Mouse (Mus musculus) layer of hippocampus, adult 2 months (tissue): Measurements from ENCODE around the gene Cep170b. TPM values are rescaled to one million over a fixed set of nuclear protein-coding genes. Genes with fewer than 3 reads are reported as not detected.

Experiments
- DNase-seq, 2 experiments: peaks; one replicate each; pipeline ENCODE4 v3.0.0; 2022; ENCODE audit warnings: low spot score in 2 of 2
- H3K27ac ChIP-seq: fragments of 200-600 bp; 2 replicates; pipeline ENCODE4 v1.8.1; 2022
- H3K4me3 ChIP-seq: fragments of 200-600 bp; 2 replicates; pipeline ENCODE4 v1.8.1; 2022; ENCODE audit warnings: mild to moderate bottlenecking
- CTCF ChIP-seq: fragments of 200-600 bp; conservative IDR thresholded peaks from 2 replicates; pipeline ENCODE4 v1.8.1; 2022; ENCODE audit warnings: antibody characterized with exemption, mild to moderate bottlenecking, moderate library complexity
- total RNA-seq, 2 experiments: library from RNA; stranded (reverse); gene quantifications; 2 replicates each; pipeline ENCODE4 v1.2.3; 2021

Gene Cep170b
- total RNA-seq, 2 experiments from 2014 or later: 194 to 210 TPM

DNA sequence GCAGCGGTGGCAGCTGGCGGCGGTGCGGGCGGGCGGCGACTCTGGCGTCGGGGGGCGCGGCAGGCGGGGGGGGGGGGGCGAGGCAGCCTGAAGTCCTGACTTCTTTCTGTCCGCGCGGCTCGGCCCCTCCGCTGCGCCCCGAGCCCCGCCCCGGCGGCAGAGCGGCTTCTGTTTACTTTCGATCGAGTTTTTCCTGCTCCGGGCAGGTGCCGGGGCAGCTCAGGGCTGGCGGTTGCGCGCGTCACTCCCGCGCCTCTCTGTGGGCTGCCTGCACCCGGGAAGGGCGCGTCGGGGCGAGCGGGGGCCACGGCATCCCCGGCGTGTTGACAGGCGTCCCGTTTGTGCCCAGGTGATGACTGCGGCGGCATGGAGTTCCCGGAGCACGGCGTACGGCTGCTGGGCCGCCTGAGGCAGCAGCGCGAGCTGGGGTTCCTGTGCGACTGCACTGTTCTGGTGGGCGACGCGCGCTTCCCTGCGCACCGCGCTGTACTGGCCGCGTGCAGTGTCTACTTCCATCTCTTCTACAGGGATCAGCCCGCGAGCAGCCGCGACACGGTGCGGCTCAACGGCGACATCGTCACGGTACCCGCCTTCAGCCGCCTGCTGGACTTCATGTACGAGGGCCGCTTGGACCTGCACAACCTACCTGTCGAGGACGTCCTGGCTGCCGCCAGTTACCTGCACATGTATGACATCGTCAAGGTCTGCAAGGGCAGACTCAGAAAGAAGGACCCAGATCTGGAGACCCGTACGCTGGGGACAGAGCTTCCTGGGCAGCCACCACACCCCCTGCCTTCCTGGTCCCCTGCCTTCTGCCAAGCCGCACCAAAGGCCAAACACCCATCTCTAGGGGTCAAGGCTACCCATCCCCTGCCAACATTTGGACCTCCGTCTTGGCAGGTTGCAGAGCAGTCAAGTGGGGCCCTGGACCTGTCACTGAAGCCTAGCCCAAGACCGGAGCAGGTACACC lies 40.9 kb upstream of the Cep170b start:
- no peak overlapping the region for H3K27ac ChIP-seq
- peak overlapping the region; percentile 62 for H3K4me3 ChIP-seq
- TF ChIP-seq CTCF: no peak; the same call in 1 of the 2 replicates
- DNase-seq: no peak

DNA sequence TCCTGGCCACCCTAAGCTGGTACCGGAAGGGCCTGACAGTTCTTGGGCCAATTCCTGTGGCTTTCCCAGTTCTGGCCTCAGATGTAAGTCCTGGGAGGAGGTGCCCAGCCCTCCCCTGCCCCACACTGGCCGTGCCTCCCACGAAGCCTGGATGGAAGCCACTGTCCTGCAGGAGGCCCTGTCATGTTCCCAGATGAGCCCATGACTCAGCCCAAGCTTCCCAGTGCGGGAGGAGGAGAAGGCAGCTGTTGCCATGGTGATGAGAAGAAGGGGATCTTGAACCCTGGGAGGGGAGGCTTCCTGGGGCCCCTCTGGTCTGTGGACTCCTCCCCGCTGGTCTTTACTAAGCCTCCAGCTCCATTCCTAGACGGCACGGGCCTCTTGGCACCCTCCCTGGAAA lies 36.9 kb upstream of the Cep170b start:
- H3K27ac ChIP-seq: no peak overlapping the region
- TF ChIP-seq CTCF: no peak
- H3K4me3 ChIP-seq: no peak overlapping the region
- DNase-seq: peak in 1 of 2 experiments; percentile 51

GRCm38 (mm10) chr12:112688458-112688857 lies 31.8 kb upstream of the Cep170b start:
- no peak for DNase-seq
- Histone ChIP-seq H3K4me3 (no peak overlapping the region), H3K27ac (no peak overlapping the region)
- no peak for TF ChIP-seq CTCF

DNA sequence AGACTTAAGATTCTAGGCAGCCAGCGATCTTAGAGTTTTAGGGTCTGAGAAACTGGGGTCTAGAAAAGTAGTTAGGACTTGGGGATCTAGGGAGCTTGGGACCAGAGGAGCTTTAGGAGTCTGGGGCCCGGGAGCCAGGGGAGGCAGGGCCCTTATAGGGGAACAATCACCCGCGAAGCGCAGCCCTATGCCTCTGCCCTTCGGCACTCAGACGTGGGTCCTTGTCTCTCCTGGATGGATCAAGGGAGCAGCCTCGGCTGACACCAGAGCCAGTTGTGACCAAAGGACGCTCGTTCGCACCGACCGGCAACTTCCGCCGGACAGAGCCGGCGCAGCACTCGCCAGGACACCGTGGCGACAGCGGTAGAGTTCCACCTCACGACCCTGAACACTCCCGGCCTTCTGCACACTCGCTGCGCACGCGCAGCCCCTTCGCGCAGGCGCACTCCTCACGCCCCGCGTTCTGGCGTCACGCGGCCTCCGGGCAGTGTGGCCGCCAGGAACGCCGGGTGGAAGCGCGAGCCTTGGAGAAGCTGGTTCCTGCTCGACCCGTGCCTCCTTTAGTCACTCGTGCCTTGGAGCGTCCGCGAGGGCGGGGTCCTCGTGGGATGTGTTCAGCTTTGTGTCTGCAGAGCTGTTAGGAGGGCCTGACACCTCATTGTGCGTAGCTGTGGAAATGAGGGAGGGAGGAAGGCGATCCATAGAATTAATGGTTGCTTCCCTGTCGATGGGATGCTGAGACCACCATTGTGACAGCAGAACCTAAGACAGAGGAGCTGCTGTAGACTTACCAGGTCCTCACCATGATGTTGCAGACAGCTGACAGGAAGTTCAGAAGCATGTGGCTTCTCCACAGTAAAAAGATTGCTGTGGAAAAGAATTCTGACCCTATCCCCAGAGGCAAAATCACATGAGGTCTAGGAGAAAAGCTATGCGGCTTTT lies 26.8 kb upstream of the Cep170b start:
- peak overlapping the region; percentile 99 for H3K4me3 ChIP-seq
- peak overlapping the region; percentile 97 for H3K27ac ChIP-seq
- TF ChIP-seq CTCF: no peak
- DNase-seq: peak; percentile 93 to 98

- Histone ChIP-seq H3K27ac (peak overlapping the region; percentile 97), H3K4me3 (peak overlapping the region; percentile 99)
- DNase-seq: no peak
- TF ChIP-seq CTCF: no peak
These were observed 26.2 kb upstream of the Cep170b start for GRCm38 (mm10) chr12:112694127-112694475.

DNA sequence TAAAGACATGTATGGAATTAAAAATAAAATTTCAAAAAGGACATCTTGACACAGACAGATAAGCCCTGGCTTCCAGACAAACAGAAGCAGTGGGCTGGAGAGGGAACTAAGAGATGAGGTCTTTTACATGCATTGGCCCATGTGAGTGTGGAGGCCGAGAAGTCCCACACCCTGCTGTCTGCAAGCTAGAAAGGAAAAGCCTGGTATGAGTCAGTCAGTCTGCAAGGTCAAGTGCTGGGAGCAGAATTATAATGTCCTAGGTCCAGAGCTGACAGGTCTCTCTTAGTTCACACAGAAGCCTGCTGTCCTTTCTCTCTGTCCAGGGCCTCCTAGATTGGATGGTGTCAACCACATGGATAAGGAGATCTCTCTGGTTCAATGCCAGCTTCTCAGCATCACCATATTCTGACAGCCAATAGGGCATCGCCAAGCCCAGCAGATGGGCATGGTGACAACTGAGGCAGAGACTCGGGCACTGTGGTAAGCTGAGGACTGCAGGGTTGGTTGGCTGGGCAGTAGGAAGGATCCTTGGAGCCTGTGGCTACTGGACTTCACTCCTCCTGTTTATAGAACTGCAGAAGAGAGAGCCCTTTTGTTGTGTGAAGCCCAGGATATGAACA lies 23.3 kb upstream of the Cep170b start:
- no peak for DNase-seq
- no peak for TF ChIP-seq CTCF
- H3K4me3 ChIP-seq: no peak overlapping the region
- H3K27ac ChIP-seq: no peak overlapping the region

DNA sequence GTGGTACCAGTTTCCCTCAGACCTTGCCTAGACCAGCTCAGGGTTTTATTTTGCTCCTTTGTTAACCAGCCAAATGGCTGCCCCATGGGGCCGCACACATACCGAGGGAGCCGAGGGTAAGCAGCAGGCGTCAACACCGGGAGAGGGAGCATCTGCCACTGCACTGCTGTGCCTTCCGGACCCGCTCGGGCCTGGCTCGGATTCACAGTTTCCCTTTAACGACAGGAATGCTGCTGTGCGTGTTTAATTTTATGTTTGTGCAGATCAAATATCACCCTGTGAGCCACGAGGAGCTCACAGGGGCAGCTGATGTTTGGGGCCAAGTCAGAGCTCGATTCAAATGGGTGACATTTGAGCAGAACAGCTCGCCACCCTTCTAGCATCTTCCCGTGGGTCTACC lies 19.7 kb upstream of the Cep170b start:
- DNase-seq: no peak
- Histone ChIP-seq H3K4me3 (no peak overlapping the region), H3K27ac (no peak overlapping the region)
- TF ChIP-seq CTCF: no peak

GRCm38 (mm10) chr12:112702374-112703320 lies 17.6 kb upstream of the Cep170b start:
- H3K27ac ChIP-seq: no peak overlapping the region
- no peak overlapping the region for H3K4me3 ChIP-seq
- DNase-seq: no peak
- no peak for TF ChIP-seq CTCF

- peak; percentile 100 for TF ChIP-seq CTCF
- Histone ChIP-seq H3K27ac (no peak overlapping the region), H3K4me3 (peak overlapping the region; percentile 30; the same call in 1 of the 2 replicates)
- DNase-seq: peak; percentile 85 to 92
These were observed 13.3 kb upstream of the Cep170b start for GRCm38 (mm10) chr12:112706704-112707572.

GRCm38 (mm10) chr12:112707573-112707869 lies 12.7 kb upstream of the Cep170b start:
- Histone ChIP-seq H3K27ac (no peak overlapping the region), H3K4me3 (no peak overlapping the region)
- no peak for TF ChIP-seq CTCF
- no peak for DNase-seq

DNA sequence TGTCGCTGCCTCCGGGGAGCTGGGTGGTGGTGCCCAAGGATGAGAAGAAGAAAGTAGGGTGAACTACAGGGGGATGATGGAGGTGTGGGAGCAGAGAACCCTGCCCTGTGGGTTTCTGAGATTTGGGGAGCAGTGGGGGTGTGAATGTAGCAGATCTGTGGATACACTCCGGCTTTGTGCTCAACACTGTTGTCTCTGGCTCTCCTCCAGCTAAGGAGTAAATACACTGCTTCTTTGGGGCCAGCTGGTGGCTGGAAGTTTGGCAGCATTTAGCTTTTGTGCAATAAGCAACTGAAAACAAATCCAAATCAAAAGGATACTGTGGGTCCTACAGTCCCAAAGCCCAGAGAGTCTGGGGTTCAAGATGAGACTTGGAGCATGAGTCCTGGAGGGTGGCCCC lies 6.3 kb upstream of the Cep170b start:
- Histone ChIP-seq H3K27ac (no peak overlapping the region), H3K4me3 (no peak overlapping the region)
- no peak for TF ChIP-seq CTCF
- DNase-seq: peak in 1 of 2 experiments; percentile 42
